Mouse (Mus musculus): ENCODE results near the gene Ap1ar. TPM values are rescaled to one million over a fixed set of nuclear protein-coding genes. Genes with fewer than 3 reads are reported as not detected.

Ap1ar gene
- total RNA-seq, 2 experiments from 2014 or later = 22.2 to 25.1 TPM

DNA sequence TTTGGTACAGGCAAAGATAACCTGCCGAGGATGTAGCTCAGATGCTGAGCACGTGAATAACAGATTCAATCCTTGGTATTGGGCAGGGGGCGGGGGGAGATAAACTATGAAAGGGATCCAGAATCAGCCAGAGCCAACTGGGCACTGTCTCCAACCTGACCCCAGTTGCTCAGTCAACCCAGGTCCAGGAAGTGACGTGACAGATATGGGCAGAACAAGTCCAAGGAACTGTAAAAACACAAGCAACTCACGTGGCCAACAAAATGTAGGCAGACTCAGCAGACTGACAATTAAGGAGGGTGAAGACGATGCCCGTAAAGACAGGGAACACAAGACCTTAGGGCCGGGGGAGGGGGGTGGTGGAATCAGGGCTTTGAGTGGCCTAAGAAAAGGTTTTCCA lies 74.9 kb downstream of the Ap1ar start:
- no peak overlapping the region for H3K27ac ChIP-seq
- TF ChIP-seq CTCF (IDR thresholded peaks at IDR 0.05) = no peak
- intact Hi-C loops (cut with DNase I) = loop anchor here (5.0 to 10.0 kb wide), 2 partner anchors 182 to 190 kb away; no protein-coding TSS in a partner anchor
- H3K4me3 ChIP-seq = no peak overlapping the region
- DNase-seq = no peak

DNA sequence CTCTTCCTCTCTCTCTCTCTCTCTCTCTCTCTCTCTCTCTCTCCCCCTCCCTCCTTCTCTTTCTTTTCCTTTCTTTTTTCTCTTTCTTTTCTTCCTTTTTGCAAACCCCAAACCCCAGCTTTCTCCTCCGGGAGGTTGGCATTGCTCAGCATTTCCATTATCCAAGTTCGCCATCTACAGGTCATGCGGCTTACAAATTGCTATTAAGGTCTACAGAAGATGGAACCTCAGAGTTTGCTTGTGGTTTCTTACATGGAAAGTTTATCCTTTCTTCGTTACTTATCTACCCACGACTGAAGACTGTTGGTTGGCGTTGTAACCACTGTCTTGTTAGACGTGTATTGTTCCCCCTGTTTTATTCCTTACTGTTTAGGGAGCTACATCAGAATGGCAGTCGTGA lies 78.1 kb downstream of the Ap1ar start:
- DNase-seq = no peak
- peak; percentile 53 for TF ChIP-seq CTCF (IDR thresholded peaks at IDR 0.05)
- intact Hi-C loops (cut with DNase I) = loop anchor here (2.0 kb wide), 1 partner anchor 134 kb away; no protein-coding TSS in a partner anchor
- Histone ChIP-seq H3K4me3 (no peak overlapping the region), H3K27ac (no peak overlapping the region)

DNA sequence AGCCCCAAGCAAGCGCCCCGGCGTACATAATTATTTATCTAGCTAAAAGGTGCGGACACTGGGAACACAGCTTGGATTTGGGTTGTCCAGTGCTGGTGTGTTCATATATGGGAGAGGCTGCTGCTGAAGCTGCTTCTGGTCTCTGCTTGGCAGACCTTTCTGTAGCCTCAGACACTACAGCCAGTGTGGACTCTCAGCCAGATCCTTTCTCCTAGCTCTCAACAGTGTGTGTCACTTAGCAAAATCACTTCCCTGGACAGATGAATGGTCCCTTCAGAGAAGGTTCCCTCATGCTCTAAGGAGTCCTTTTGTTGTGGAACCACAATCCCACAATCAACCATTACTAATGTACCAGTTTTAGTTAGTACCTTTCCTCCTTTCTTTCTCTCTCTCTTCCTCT lies 78.5 kb downstream of the Ap1ar start:
- TF ChIP-seq CTCF (IDR thresholded peaks at IDR 0.05) = no peak

DNA sequence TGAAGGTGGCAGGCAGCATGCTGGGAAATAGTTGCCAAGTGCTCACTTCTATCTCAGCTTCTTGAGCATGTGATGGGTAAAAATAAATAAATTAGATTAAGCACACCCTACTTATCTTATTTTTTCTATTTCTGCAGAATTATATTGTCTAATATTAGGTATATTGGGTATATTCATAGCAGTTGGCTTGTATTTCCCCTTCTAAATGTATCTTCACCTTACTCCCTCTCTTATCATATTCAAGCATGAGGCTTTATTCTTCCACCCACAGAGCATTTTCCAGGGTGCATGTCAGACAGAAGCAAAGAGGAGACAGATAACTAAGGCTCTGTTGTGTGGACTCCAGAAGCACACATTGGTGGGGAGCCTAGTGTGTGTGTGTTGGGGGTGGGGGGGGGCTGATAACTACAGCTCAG lies 79.4 kb downstream of the Ap1ar start:
- TF ChIP-seq CTCF (IDR thresholded peaks at IDR 0.05) = no peak
- intact Hi-C loops (cut with DNase I) = loop anchor here (2.0 kb wide), 1 partner anchor 133 kb away; no protein-coding TSS in a partner anchor
- no peak overlapping the region for H3K27ac ChIP-seq

More for the DNA sequence above, 78.5 kb downstream of the Ap1ar start:
- no peak overlapping the region for H3K4me3 ChIP-seq
- no peak for DNase-seq
- no peak overlapping the region for H3K27ac ChIP-seq
- intact Hi-C loops (cut with DNase I) = loop anchor here (2.0 kb wide), 1 partner anchor 134 kb away; no protein-coding TSS in a partner anchor

More for the DNA sequence above, 79.4 kb downstream of the Ap1ar start:
- H3K4me3 ChIP-seq = no peak overlapping the region
- no peak for DNase-seq

Other genes with a start within 250 kb of the Ap1ar start
- gene Neurog2, start 204.4 kb downstream of the Ap1ar start, total RNA-seq (2021) = not detected
- gene Alpk1, start 57.0 kb downstream of the Ap1ar start, total RNA-seq (2021) = 1 to 10 TPM; 1.4 to 1.6 TPM
- 1 to 10 TPM in 1 of 2 experiments, under 1 TPM in 1; 0.64 to 1.3 TPM for gene Tifa, start 47.7 kb downstream of the Ap1ar start, total RNA-seq (2021)
- 1 to 10 TPM; 3.5 to 4.2 TPM for gene Fam241a, start 58.8 kb upstream of the Ap1ar start, total RNA-seq (2021)